Mouse (Mus musculus): ENCODE results near the gene Olfr675.

The Olfr675 gene

DNA sequence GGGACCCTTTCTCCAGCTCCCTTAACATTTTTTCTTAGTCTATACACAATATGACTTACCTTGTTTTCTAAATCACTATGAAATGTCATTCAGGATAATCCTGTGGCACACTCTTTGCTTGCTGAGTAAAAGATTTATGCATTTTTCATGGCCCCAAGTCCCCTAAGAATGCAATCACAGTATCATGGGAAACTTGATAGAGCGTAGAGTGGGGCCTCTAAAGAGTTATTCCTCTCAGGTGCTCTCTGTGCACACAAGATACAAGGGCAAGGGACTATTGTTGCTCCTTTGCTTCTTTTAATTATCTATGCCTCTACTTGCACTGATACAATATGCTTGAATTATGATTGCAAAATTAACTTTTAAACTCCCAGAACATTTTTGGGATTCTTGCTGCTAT lies at the start of gene Olfr675:
Gene Olfr675 (minus strand): TSS at position 101 of the 400 bp plus-strand sequence.
- no peak for DNase-seq (ENCODE audit: low spot score)

DNA sequence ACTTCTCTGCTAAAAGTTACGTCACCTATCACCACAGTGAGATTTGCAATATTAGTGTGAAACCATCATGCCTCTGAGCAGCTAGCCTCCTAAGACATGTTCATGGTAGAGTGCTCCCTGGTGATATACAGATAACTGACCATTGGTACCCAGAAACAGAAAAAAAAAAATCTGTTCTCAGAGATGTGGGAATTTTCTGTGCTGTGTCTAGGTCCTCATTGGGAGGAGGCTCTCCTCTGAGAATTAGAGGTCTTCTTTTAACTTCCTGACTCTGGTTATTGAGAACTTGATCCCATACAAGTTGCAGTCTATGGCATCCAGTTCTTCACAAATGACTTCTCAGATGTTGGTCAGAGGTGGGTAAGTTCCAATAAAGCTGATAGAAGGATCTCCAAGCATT lies 35.9 kb upstream of the Olfr675 start, which contains the start of gene Olfr678:
Gene Olfr678 (plus strand): TSS at position 301 of the 400 bp plus-strand sequence.
- no peak for DNase-seq (ENCODE audit: low spot score)

DNA sequence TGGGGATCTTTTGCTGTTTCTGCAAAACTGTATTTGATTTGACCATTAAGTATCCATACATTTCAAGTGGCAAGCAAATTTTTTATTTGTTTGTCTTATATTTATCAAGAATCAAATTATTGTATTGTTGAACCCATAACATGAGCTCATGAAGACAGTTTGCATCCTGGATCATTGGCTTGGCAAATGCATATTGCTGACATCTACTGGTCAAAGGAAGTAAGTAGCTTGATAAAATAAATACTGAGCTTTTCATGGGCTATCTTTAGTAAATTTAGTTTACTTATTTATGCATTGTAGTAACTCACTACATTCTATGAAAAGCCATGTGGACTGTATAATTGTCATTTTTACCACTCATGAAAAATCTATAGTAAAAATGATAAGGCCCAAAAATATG lies 30.7 kb upstream of the Olfr675 start:
- DNase-seq (ENCODE audit: low spot score), result peak; percentile 5

DNA sequence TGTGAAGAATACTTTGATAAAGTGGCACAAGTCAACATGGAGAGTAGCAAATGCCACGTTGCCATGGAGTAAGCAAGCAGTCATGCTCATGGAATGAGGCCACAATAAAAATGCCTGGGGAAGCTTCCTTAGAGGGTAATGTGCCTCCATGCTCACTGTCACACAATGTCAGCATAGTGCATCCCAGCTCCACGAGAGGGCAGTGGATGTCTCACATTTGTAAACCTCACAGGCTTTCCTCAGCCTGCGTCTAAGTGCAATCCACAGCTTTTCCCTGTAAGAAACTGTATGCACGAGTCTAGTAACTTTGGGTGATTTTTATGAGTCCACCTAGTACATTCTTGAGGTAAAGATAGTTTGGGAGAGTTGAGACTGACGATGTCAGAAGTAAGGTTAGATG lies 5.6 kb upstream of the Olfr675 start:
- DNase-seq (ENCODE audit: low spot score), result peak; percentile 15

DNA sequence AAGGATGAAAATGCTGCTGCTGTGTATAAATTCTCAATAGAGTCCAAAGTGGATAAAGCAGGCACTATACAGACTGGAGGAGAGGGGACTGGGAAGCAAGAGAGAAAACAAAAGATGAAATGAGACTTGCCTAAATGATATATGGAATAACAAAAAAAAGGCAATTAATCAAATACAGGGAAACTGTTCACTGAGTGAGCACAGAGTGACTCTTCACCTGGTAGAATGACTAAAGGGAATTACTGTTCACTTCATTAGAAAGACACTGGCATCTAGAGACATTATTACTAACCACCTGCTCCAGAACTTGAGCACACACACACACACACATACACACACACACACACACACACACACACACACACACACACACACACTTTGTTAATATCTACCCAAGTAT lies 4.1 kb upstream of the Olfr675 start, which contains the start of gene Olfr676:
Gene Olfr676 (plus strand): TSS at position 301 of the 400 bp plus-strand sequence.
- no peak for DNase-seq (ENCODE audit: low spot score)

DNA sequence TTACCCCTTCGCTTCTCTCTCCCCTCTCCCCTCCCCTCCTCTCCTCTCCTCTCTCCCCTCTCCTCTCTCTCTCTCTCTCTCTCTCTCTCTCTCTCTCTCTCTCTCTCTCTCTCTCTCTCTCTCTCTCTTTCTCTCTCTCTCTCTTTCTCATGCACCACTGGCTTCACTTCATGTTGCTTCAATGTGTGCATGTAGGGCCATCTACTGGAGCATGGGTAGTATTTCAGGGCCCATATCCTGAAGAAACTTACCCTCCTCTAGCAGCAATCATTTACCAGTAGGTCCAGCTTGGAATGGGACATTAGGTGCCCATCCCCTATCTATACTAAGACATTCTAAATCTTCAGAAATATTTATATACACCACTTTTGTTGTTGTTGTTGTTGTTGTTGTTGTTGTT lies 5.7 kb downstream of the Olfr675 start:
- peak; percentile 58 for DNase-seq (ENCODE audit: low spot score)

DNA sequence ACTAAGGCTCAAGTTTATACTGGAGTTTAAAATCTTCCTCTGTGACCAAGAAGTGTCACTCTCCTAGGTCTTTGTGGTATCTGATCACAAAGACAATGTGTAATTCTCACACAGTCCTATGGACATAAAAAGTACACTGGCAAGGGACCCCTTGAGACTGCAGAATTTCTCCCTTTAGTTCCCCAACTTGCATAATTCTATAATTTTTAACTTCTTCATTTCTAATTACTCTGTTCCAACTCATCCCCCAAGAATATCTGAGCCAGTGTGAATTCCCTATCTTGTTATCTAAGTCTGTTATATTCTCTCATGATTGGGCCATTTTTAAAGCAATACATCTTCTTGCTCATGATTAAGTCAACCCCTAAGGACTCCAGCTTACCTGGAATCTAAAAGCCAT lies 26.3 kb downstream of the Olfr675 start, which contains the start of gene Olfr672:
Gene Olfr672 (minus strand): TSS at position 101 of the 400 bp plus-strand sequence.
- DNase-seq (ENCODE audit: low spot score), result no peak

DNA sequence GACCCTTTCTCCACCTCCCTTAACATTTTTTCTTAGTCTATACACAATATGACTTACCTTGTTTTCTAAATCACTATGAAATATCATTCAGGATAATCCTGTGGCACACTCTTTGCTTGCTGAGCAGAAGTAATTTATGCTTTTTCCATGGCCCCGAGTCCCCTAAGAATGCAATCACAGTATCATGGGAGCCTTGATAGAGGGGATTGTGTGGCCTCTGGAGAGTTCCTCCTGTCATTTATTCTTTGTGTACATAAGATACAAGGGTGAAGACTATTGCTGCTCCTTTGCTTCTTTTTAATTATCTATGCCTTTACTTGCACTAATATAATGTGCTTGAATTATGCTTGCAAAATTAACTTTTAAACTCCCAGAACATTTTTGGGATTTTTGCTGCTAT lies 49.2 kb downstream of the Olfr675 start, which contains the start of gene Olfr671:
Gene Olfr671 (minus strand): TSS at position 101 of the 400 bp plus-strand sequence.
- no peak for DNase-seq (ENCODE audit: low spot score)

DNA sequence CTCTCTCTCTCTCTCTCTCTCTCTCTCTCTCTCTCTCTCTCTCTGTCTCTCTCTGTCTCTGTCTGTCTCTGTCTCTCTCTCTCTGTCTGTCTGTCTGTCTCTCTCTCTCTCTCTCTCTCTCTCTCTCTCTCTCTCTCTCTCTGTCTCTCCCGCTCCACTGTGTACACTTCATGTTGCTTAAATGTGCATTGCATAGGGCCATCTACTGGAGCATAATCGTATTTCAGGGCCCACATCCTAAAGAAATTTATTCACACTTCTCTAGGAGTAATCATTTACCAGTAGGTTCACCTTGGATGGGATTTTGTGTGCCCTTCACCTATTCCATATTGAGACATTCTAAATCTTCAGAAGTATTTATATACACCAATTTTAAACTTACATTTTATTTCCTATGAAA lies 55.8 kb downstream of the Olfr675 start:
- DNase-seq (ENCODE audit: low spot score), result peak; percentile 37

Measured in adipocyte (in vitro differentiated cells).